8 mouse cellular contexts compared by ENCODE assay signal in the genomic region with DNA sequence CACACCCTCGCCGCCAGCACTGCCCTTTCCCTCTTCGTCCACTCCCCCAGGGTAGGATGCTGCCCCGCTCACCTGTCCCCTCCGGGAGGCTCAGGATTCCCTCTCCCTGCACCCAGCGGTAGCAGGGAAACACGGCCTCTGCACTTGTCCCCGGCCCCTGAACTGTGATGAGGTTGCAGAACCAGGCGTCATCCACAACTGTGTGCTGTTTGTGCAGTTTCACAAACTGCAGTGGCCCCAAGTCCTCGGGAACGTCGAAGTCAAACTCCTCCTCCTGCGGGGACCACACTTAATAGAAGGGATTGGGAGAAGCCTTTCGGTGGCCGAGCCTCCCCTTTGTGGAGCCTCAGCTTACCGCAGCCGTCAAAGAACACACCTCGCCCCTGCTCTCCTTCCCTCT. TPM values are rescaled to one million over a fixed set of nuclear protein-coding genes. Genes with fewer than 3 reads are reported as not detected.
DNase-seq lines count a peak whose midpoint lies in the region; ATAC-seq lines count a peak whose summit lies in the region.

No protein-coding gene starts in this region.

- peak overlapping the region; percentile 22; the same call in 1 of the 2 replicates for H3K4me3 ChIP-seq in forebrain, embryonic 11.5 days (ENCODE audit: low read depth, low read length)
- H3K4me3 ChIP-seq in forebrain, embryonic 16.5 days (replicated peaks; ENCODE audit: low read length): no peak overlapping the region
- H3K4me3 ChIP-seq in hindbrain, embryonic 10.5 days: peak overlapping the region; percentile 46
- peak overlapping the region; percentile 94 for H3K4me3 ChIP-seq in megakaryocyte, embryonic 14.5 days (replicated peaks)

- H3K27ac ChIP-seq in forebrain, embryonic 11.5 days (ENCODE audit: low read depth, low read length): no peak overlapping the region
- no peak overlapping the region for H3K27ac ChIP-seq in forebrain, embryonic 16.5 days (ENCODE audit: low read length)
- no peak overlapping the region for H3K27ac ChIP-seq in hindbrain, embryonic 10.5 days

- no peak for ATAC-seq in forebrain, embryonic 11.5 days (replicated peaks; ENCODE audit: low FRiP score)
- no peak for ATAC-seq in forebrain, embryonic 16.5 days

- 5% methylated on average over 18 of the region's 18 CpGs for WGBS in forebrain, embryonic 11.5 days
- WGBS in forebrain, embryonic 16.5 days: 3% methylated on average over 18 of the region's 18 CpGs
- WGBS in hindbrain, embryonic 10.5 days: 3% methylated on average over 18 of the region's 18 CpGs

- H3K36me3 ChIP-seq in forebrain, embryonic 11.5 days (ENCODE audit: control insufficient read depth, insufficient read depth, low read length): no peaks in the 10 kb centered on the region
- no peaks in the 10 kb centered on the region for H3K36me3 ChIP-seq in forebrain, embryonic 16.5 days (ENCODE audit: control insufficient read depth, insufficient read depth)
- no peaks in the 10 kb centered on the region for H3K36me3 ChIP-seq in hindbrain, embryonic 10.5 days
- H3K36me3 ChIP-seq in megakaryocyte, embryonic 14.5 days (replicated peaks; ENCODE audit: low read length): peaks cover 68% of the 10 kb centered on the region

- H3K27me3 ChIP-seq in forebrain, embryonic 11.5 days (ENCODE audit: control insufficient read depth, insufficient read depth, low read length): peaks cover 30% of the 10 kb centered on the region
- H3K27me3 ChIP-seq in forebrain, embryonic 16.5 days (replicated peaks; ENCODE audit: control insufficient read depth, insufficient read depth, low read length): peaks cover 36% of the 10 kb centered on the region
- peaks cover 68% of the 10 kb centered on the region for H3K27me3 ChIP-seq in hindbrain, embryonic 10.5 days (ENCODE audit: insufficient read depth, poor library complexity, severe bottlenecking)
- peaks cover 9% of the 10 kb centered on the region for H3K27me3 ChIP-seq in megakaryocyte, embryonic 14.5 days (replicated peaks)

- no peaks in the 10 kb centered on the region; the same call in 1 of the 2 replicates for H3K4me1 ChIP-seq in forebrain, embryonic 11.5 days (replicated peaks; ENCODE audit: control insufficient read depth, insufficient read depth, low read length)
- peaks cover 4% of the 10 kb centered on the region; the same call in 1 of the 2 replicates for H3K4me1 ChIP-seq in forebrain, embryonic 16.5 days (replicated peaks; ENCODE audit: control insufficient read depth, insufficient read depth, low read length)
- peaks cover 15% of the 10 kb centered on the region for H3K4me1 ChIP-seq in hindbrain, embryonic 10.5 days (replicated peaks)
- H3K4me1 ChIP-seq in megakaryocyte, embryonic 14.5 days: peaks cover 90% of the 10 kb centered on the region

- peak overlapping the region; percentile 37 for H3K4me2 ChIP-seq in forebrain, embryonic 11.5 days (ENCODE audit: low read depth, low read length, severe bottlenecking)
- H3K4me2 ChIP-seq in forebrain, embryonic 16.5 days (ENCODE audit: low read length): no peak overlapping the region

- H3K9me3 ChIP-seq in forebrain, embryonic 11.5 days (ENCODE audit: control insufficient read depth, low read length): no peaks in the 10 kb centered on the region
- H3K9me3 ChIP-seq in forebrain, embryonic 16.5 days (ENCODE audit: control insufficient read depth, low read length): no peaks in the 10 kb centered on the region
- H3K9me3 ChIP-seq in hindbrain, embryonic 10.5 days: no peaks in the 10 kb centered on the region
- peaks cover 3% of the 10 kb centered on the region; the same call in 1 of the 2 replicates for H3K9me3 ChIP-seq in megakaryocyte, embryonic 14.5 days

- H3K9ac ChIP-seq in forebrain, embryonic 11.5 days (ENCODE audit: low read length): peak overlapping the region; percentile 30; the same call in 1 of the 2 replicates
- H3K9ac ChIP-seq in forebrain, embryonic 16.5 days (replicated peaks; ENCODE audit: low read depth, low read length): no peak overlapping the region

- no peak for DNase-seq in forebrain, embryonic 11.5 days (ENCODE audit: low spot score)
- DNase-seq in B cell, adult 2 months: peak; percentile 16 to 19
- DNase-seq in hindbrain, embryonic 10.5 days (ENCODE audit: low spot score): no peak
- DNase-seq in cerebellum, adult 9-10 months: no peak
- no peak for DNase-seq in cerebellum, adult 18-20 months
- no peak for DNase-seq in spleen, adult 12 weeks (ENCODE audit: low spot score)

RNA-seq across cellular contexts. Expression of a gene that starts 0.8 kb away (rescaled TPM):
- polyA plus RNA-seq in forebrain, embryonic 11.5 days (2014; fragmentation: Nextera tagmentation; extraction: Ambion mirVana): 2.5 and 2.7 TPM in 2 replicates
- polyA plus RNA-seq in forebrain, embryonic 16.5 days (2015; fragmentation: Nextera tagmentation; extraction: Ambion mirVana): 0.42 and 0.82 TPM in 2 replicates
- 2.4 and 3.7 TPM in 2 replicates for polyA plus RNA-seq in hindbrain, embryonic 10.5 days (2016; fragmentation: Nextera tagmentation; extraction: Ambion mirVana)
- polyA plus RNA-seq in megakaryocyte, embryonic 14.5 days (2012; ENCODE audit: insufficient read depth, low replicate concordance): 66.3 and 164 TPM in 2 replicates

RNA-seq across cellular contexts. Expression of a gene that starts 14.7 kb away (rescaled TPM):
- polyA plus RNA-seq in forebrain, embryonic 11.5 days (2014; fragmentation: Nextera tagmentation; extraction: Ambion mirVana): 97.8 and 110 TPM in 2 replicates
- 287 and 291 TPM in 2 replicates for polyA plus RNA-seq in forebrain, embryonic 16.5 days (2015; fragmentation: Nextera tagmentation; extraction: Ambion mirVana)
- polyA plus RNA-seq in hindbrain, embryonic 10.5 days (2016; fragmentation: Nextera tagmentation; extraction: Ambion mirVana): 125 and 171 TPM in 2 replicates
- polyA plus RNA-seq in megakaryocyte, embryonic 14.5 days (2012; ENCODE audit: insufficient read depth, low replicate concordance): 869 and 1,064 TPM in 2 replicates

RNA-seq across cellular contexts. Expression of a gene that starts 14.7 kb away (rescaled TPM):
- 9.8 and 9.9 TPM in 2 replicates for polyA plus RNA-seq in forebrain, embryonic 11.5 days (2014; fragmentation: Nextera tagmentation; extraction: Ambion mirVana)
- 13.2 and 14.6 TPM in 2 replicates for polyA plus RNA-seq in forebrain, embryonic 16.5 days (2015; fragmentation: Nextera tagmentation; extraction: Ambion mirVana)
- polyA plus RNA-seq in hindbrain, embryonic 10.5 days (2016; fragmentation: Nextera tagmentation; extraction: Ambion mirVana): 10.0 and 14.5 TPM in 2 replicates
- polyA plus RNA-seq in megakaryocyte, embryonic 14.5 days (2012; ENCODE audit: insufficient read depth, low replicate concordance): 25.7 and 41.9 TPM in 2 replicates

RNA-seq across cellular contexts. Expression of a gene that starts 16.6 kb away (rescaled TPM):
- 202 and 223 TPM in 2 replicates for polyA plus RNA-seq in forebrain, embryonic 11.5 days (2014; fragmentation: Nextera tagmentation; extraction: Ambion mirVana)
- polyA plus RNA-seq in forebrain, embryonic 16.5 days (2015; fragmentation: Nextera tagmentation; extraction: Ambion mirVana): 174 and 180 TPM in 2 replicates
- polyA plus RNA-seq in hindbrain, embryonic 10.5 days (2016; fragmentation: Nextera tagmentation; extraction: Ambion mirVana): 240 and 261 TPM in 2 replicates
- 169 and 210 TPM in 2 replicates for polyA plus RNA-seq in megakaryocyte, embryonic 14.5 days (2012; ENCODE audit: insufficient read depth, low replicate concordance)

RNA-seq across cellular contexts. Expression of a gene that starts 24.7 kb away (rescaled TPM):
- 4.9 and 6.8 TPM in 2 replicates for polyA plus RNA-seq in forebrain, embryonic 11.5 days (2014; fragmentation: Nextera tagmentation; extraction: Ambion mirVana)
- polyA plus RNA-seq in forebrain, embryonic 16.5 days (2015; fragmentation: Nextera tagmentation; extraction: Ambion mirVana): 6.9 and 8.1 TPM in 2 replicates
- 5.5 and 5.6 TPM in 2 replicates for polyA plus RNA-seq in hindbrain, embryonic 10.5 days (2016; fragmentation: Nextera tagmentation; extraction: Ambion mirVana)
- not detected in 2 replicates for polyA plus RNA-seq in megakaryocyte, embryonic 14.5 days (2012; ENCODE audit: insufficient read depth, low replicate concordance)

Comparison
In these comparisons a context has a peak if more than half of its experiments do, and no peak if none do; other contexts are left out.
1. DNase-seq: peak in B cell, adult 2 months (2 of 2); none in forebrain, embryonic 11.5 days (single experiment), hindbrain, embryonic 10.5 days (single experiment), cerebellum, adult 9-10 months (single experiment), cerebellum, adult 18-20 months (0 of 2) and spleen, adult 12 weeks (single experiment).
2. RNA of a gene that starts 0.8 kb away (polyA plus RNA-seq): 66.3 to 164 TPM in megakaryocyte, embryonic 14.5 days; 2.4 to 3.7 TPM in hindbrain, embryonic 10.5 days, 2.5 to 2.7 TPM in forebrain, embryonic 11.5 days and 0.42 to 0.82 TPM in forebrain, embryonic 16.5 days; every median in the first group is over 10 times any median in the second.